Mouse (Mus musculus) liver (tissue): ENCODE data around the gene Gm4969.

Experiments
- DNase-seq: peaks from one replicate; pipeline ENCODE4 v3.0.0-alpha.2; 2020; ENCODE audit warnings: mixed read lengths

Gm4969 gene

DNA sequence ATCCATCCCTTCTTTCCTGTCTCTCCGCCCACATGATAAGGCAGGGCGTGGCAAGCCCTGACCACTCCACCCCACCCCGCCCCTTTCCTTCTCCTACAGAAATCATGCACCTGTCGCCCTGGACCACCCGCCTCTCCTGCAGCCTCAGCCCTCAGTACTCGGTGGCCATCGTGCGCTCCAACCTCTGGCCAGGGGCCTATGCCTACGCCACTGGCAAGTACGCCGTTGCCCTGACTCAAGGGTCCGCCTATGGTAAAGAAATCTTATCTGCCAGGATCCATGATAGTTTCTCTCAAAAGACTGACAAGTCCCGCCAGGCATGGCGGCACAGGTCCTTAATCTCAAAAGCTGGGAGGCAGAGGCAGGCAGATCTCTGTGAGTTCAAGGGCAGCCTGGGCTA lies 50.2 kb downstream of the Gm4969 start:
- no peak for DNase-seq

DNA sequence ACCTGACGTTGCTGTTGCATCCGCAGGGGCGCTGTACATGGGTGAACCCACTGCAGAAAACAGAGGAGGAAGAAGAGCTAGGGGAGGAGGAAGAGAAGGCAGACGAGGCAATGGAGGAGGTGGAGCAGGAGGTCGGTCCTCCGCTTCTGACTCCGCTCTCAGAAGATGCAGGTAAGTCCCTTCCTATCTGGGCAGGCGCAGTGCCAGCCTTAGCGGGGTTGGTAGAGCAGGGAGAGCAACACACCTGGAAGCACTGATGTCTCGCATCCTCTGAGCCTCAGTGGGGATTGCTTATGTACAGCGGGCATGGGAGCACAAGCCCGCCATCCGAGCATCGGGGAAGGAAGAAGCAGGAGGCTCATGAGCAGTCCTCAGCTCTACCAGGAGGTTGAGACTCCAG lies 51.1 kb downstream of the Gm4969 start:
- DNase-seq: no peak

DNA sequence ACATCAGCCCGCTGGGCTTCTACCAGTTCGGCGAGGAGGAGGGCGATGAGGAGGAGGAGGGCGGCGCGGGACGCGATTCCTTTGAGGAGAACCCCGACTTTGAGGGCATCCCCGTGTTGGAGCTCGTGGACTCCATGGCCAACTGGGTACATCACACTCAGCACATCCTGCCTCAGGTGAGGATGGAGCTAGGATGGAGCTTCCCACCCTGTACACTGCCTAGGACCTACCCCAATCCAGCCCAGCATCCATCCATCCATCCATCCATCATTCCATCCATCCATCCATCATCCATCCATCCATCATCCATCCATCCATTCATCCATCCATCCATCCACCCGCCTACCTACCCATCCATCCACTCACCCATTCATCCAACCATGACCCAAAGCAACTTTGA lies 52.3 kb downstream of the Gm4969 start:
- DNase-seq: no peak

DNA sequence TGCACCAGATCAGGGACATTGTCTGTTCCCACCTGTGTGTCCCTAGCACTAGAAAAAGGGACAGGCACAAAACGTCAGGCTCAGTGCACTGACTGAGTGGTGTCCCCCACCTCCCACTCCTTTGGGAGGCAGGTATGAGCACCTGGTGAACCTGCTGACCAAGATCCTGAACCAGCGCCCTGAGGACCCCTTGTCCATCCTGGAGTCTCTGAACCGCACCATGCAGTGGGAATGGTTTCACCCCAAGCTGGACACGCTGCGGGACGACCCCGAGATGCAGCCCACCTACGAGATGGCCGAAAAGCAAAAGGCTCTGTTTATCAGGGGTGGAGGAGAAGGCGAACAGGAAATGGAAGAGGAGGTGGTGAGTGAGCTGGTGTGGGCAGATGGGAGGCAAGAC lies 60.8 kb downstream of the Gm4969 start:
- no peak for DNase-seq

DNA sequence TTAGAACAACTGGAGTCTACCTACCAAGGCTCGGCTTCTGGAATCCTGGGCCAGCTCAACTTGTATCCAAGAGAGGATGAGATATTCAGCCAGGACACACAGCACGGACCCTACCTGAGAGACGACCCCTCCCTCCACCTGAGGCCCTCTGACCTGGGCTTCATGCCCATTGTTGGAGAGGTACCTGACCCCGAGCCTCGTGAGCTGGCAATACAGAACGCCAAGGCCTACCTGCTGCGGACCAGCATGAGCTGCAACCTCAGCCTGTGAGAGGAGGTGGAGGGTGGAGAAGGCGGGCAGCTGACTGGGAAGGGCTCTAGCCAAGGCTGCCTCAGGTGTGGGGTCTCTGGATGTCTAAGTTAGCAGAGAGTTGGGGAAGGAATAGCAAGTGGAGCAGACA lies 63.1 kb downstream of the Gm4969 start:
- DNase-seq: no peak

DNA sequence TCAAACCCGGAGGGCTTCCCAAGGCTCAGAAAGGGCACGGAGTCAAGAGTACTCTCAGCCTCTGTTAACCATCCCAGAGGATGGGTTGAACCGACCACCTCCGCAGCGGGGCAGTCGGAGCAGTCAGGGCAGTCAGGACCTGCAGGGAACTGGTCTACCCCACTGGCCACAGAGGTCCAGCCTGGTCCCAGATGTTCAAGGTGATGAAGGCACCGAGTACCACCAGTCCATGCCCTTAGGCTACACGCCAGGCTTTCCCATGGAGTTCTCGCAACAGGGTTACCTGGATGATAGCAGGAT lies 63.4 kb downstream of the Gm4969 start:
- no peak for DNase-seq

DNA sequence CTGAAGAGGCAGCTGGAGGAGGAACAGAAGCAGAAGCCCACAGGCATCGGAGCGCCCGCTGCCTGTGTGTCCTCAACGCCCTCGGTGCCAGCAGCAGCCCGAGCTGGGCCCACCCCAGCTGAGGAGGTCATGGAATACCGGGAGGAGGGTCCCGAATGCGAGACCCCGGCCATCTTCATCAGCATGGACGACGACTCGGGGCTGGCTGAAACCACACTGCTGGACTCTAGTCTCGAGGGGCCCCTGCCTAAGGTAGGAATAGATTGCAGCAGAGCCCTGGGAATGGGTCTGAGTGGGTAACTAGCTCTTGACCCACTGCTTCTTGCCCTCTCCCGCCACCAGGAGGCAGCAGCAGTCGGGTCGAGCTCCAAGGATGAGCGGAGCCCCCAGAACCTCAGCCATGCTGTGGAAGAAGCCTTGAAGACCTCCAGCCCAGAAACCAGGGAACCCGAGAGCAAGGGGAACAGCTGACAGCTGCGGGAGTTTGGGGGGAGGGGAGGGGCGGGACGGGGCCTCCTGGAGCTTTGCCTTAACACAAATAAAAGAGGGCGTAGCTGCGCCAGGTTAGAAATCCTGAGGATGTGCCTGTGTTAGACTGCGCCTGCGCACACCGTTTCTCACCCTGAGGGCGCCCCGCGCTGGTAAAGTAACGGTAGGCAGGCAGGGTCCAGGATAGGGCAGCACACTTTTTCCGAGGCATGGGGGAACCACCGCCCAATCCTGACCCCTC lies 64.0 kb downstream of the Gm4969 start, which contains the start of gene Rsph6a:
Gene Rsph6a, plus strand, starts transcription at position 644 of the 730 bp plus-strand sequence.
- DNase-seq: peak; percentile 32

DNA sequence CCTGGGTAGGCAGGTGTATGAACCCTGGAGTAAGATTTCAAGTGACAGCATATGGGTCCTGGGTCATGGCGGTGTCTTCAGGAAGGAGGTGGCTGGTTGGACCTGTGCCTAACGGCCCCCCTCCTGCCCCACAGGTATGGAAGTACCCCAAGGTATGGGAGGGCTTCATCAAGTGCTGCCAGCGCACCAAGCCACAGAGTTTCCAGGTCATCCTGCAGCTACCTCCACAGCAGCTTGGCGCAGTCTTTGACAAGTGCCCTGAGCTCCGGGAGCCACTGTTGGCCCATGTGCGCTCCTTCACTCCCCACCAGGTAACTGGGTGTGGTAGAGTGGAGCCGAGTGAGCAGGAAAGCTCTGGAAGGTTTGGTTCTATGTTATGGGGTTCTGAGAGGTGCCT lies 65.0 kb downstream of the Gm4969 start:
- no peak for DNase-seq

DNA sequence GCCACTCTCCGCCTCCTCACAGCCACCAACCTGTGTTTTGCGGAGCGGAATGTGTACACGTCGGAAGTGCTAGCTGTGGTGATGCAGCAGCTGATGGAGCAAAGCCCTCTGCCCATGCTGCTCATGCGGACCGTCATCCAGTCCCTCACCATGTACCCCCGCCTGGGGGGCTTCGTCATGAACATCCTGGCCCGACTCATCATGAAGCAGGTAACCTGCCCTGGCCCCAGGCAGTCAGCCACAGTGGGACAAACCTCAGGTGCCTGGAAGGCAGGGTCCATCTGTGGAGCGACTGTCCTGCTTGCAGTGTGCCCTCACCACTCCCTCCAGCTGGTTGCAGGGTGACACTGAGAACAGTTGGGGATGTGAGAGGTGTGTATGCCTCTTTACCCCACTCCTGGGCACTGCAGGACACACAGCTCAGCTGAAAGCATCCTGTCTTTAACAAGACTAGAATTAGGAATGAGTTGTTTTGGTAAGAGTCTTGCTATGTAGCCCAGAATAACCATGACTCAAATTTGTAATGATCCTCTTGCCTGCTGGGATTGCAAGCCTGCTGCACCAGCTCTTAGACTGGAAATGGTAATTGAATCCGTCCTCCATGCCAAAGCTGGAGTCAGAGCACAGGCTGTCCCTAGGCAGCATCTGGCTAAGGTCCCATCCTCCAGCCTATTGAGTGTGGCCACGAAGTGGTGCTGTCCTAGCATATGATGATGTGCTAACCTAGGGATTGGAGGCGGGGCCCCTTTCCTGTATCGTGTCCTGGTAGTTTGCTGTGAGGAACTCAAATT lies 65.6 kb downstream of the Gm4969 start:
- no peak for DNase-seq

DNA sequence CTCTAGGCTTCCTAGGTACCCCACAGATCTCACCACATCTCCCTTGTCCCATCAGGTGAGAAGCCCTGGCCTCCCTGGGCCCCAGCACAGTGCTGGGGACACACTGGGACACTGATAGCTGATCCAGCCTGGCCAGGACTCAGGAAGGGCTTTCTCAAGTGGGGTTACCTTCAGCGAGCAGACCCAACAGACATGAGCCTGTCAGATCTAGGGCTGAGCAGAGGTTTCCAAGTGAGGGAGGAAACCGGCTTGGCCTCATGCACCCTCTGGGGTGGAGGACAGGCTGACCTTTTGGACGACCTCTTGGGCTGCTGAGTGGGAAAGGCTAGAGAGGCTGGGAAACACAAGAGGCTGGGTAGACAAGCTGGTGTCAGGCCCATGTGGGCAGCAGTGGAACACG lies 67.0 kb downstream of the Gm4969 start:
- DNase-seq: no peak

DNA sequence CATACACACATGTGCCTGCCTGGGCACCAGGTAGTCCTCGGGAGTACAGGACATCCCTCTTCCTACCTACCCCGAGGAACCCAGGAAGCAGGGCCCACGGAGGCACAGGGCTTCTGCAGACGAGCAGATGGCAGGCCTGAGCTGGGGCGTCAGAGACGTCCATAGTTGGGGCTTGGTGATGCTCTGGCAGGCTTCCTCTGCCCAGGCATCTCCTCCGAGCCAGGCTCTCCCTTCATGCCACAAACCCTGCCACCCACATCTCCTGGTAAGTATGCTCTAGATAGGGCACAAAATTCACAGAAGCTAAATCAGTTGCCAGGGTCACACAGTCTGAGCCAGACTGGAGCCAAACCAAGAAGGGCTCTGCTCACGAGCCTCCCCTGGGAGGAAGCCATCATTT lies 68.0 kb downstream of the Gm4969 start:
- DNase-seq: no peak

DNA sequence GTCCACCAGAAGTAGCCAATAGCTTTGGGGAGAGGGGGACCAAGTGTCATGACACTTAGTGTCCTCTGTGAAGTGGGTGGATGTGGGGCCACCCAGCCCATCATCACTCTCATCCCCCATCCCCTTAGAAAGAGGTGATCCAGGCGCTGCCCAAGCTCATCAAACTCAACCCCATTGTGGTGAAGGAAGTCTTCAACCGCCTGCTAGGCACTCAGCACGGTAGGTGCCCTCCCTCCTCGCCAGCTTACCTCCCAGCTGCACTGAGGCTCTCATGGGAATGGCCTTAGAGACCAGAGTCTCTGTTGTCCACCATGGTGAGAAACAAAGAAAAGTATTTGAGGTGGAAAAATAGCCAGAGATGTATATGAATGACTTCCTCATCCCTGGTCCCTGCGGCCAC lies 68.9 kb downstream of the Gm4969 start:
- no peak for DNase-seq
